Comparison of ENCODE assay signal across 22 mouse cellular contexts in the genomic region with DNA sequence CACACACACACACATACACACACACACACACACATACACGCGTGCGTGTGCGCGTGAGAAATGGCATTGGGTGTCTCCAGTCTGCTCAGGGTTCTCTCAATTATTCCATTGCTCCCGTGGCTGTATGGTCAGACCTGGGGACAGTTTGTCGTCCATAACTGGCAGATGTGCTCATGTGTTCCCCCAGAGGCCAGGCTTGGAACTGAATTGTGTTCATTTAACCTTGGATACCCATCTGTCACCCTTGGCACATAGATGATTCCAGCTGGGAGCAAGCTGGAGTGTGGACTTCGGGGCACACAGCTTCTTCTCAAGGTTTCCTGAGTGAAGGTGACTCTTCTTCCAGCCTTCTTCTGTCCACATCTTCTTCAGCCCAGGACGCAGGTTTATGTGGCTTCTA. TPM values are rescaled to one million over a fixed set of nuclear protein-coding genes. Genes with fewer than 3 reads are reported as not detected.
A peak's percentile ranks its signal among the peaks of the same experiment; 100 is the strongest.
DNase-seq lines count a peak whose midpoint lies in the region; ATAC-seq lines count a peak whose summit lies in the region.
"Had no signal": no experiment of that assay in that cellular context is flagged by ENCODE, and none has a peak within 500 bp of the region (broad histone marks: within the 10 kb centered on the region; RNA-seq: fewer than 3 reads in every experiment).

No protein-coding gene starts in this region.

- no peak for ATAC-seq in monocyte, adult 5-6 weeks (replicated peaks; ENCODE audit: insufficient number of reproducible peaks, low FRiP score, low TSS enrichment, poor library complexity, severe bottlenecking)
- ATAC-seq: forebrain, embryonic 16.5 days; Patski had no signal

- DNase-seq in cerebellum, postnatal 14 days = peak; percentile 37 to 57
- DNase-seq in cerebellum, postnatal 36 days = no peak
- peak; percentile 62 for DNase-seq in left cerebral cortex, postnatal 4 days
- DNase-seq in left cerebral cortex, adult 9 months (ENCODE audit: low spot score in 2 of 2) = no peak
- peak; percentile 54 for DNase-seq in retina, postnatal 1 day
- DNase-seq in retina, embryonic 14.5 days (ENCODE audit: low spot score) = no peak
- DNase-seq in MN1 (ENCODE audit: low spot score) = no peak
- DNase-seq: cerebellum, adult 9-10 months; gastrocnemius, adult 2 months; heart, postnatal 4 days; kidney, adult 8-10 months; layer of hippocampus, postnatal 36 days; lung, adult 2 months; midbrain, embryonic 14.5 days; right cerebral cortex, postnatal 25 days; thymus, postnatal 14 days had no signal

- intact Hi-C loops in left cerebral cortex, postnatal 4 days (cut with DNase I) = no loop called here

RNA-seq across cellular contexts. Expression of gene Camk1g, which starts 31.6 kb away (rescaled TPM):
- total RNA-seq in left cerebral cortex, postnatal 4 days (2021) = 10 to 100 TPM; 36.4 to 39.0 TPM
- total RNA-seq in monocyte, adult 5-6 weeks (2017) = not detected in 3 replicates
- total RNA-seq: CH12.LX; granulocyte monocyte progenitor cell, adult 5-6 weeks; megakaryocyte, adult 5-6 weeks had no signal

Comparison
In these comparisons a context has a peak if more than half of its experiments do, and no peak if none do; other contexts are left out.
1. DNase-seq: peak in cerebellum, postnatal 14 days (2 of 2), left cerebral cortex, postnatal 4 days (single experiment) and retina, postnatal 1 day (single experiment); none in cerebellum, postnatal 36 days (0 of 2), left cerebral cortex, adult 9 months (0 of 2), retina, embryonic 14.5 days (single experiment) and MN1 (single experiment).
2. RNA of gene Camk1g, which starts 31.6 kb away (total RNA-seq): 36.4 to 39.0 TPM in left cerebral cortex, postnatal 4 days; not detected in monocyte, adult 5-6 weeks; every median in the first group is over 10 times any median in the second.